Mouse (Mus musculus) lung, embryonic 16.5 days (tissue): ENCODE results near the gene Kazn. TPM values are rescaled to one million over a fixed set of nuclear protein-coding genes. Genes with fewer than 3 reads are reported as not detected.

Experiments
- polyA plus RNA-seq: library from polyadenylated mRNA; unstranded; fragments of >200 nt; fragmentation: Nextera tagmentation; extraction: Ambion mirVana; gene quantifications from 2 replicates; pipeline ENCODE4 v1.2.1, GENCODE M21; 2015

Gene Kazn
- polyA plus RNA-seq, 1 experiment from 2014 or later, result 11.4 TPM

Other genes starting within 250 kb of the Kazn start
- gene Fhad1, start 224.3 kb downstream of the Kazn start, polyA plus RNA-seq, result 3.2 and 3.3 TPM in 2 replicates
- gene Tmem51, start 155.1 kb downstream of the Kazn start, polyA plus RNA-seq, result 25.7 and 26.0 TPM in 2 replicates